Mouse (Mus musculus) ovary, adult 18-20 months (tissue): ENCODE measurements around the gene Lsr.
"Not testable (repeated sequence)": the region's sequence is repeated elsewhere in the genome, so short reads cannot be mapped to it uniquely, and the experiment has no call there.

Experiments used
- DNase-seq: peaks from one replicate; pipeline ENCODE4 v3.0.0; 2022; ENCODE audit warnings: low spot score, mixed read lengths

Gene Lsr

DNA sequence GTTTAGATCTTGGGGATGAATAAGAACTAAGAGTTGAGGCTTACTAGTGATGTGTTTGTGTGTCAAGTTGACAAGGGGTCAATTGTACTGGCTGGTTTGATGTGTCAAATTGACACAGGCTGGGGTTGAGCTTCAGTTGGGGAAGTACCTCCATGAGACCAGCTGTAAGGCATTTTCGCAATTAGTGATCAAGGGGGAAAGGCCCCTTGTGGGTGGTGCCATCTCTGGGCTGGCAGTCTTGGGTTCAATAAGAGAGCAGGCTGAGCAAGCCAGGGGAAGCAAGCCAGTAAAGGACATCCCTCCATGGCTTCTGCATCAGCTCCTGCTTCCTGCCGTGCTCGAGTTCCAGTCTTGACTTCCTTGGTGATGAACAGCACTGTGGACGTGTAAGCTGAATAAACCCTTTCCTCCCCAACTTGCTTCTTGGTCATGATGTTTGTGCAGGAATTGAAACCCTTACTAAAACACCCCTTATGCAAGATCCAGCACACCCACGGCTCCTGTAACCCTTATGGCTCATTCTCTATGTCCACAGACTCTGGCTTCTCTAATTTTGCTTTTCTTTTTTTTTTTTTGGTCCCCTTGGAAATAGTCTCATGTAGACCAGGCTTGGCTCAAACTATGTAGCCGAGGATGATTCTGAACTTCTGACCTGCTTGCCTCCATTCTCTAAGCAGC, 37.7 kb downstream of the Lsr start:
- DNase-seq = not testable (repeated sequence)

DNA sequence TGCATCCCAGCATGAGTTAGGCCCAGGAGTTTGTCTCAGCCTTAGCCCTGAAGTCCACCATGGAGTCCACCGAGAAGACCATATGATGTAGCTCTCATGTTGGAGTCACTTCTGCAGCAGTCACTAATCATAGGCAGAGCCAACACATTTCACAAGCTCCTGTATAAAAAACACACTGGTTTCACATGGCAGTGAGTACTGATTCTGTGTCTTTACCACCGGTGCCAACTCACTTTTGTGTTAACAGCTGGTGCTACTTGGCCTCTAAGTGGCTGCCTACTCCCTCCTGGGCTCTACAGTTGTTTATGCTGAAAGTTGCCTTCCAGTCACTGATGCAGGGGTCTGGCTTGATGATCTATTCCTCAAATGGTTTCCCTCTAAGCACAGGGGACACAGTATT, 48.7 kb downstream of the Lsr start, which contains the start of gene Hamp2:
TSS of gene Hamp2 (minus strand) at position 101 of the 400 bp plus-strand sequence.
- DNase-seq = not testable (repeated sequence)

DNA sequence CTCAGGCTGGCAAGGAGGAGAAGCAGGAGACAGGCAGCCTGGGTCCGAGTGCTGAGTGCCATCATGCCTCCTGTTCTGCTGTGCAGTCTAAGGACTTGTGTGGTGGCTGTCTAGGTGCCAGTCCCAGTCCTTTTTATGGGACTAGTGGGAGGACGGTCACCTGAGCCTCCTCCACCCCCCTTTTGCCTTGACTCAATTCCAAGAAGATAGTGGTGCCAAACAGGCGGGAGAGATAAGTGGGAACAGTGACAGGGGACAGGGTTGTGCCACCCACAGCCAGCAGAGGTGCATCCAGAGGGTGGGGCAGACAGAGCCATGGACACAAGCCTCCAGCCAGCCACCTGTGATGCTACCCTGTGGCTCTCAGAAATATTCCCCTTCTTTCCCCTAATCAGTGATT, 49.2 kb downstream of the Lsr start:
- no peak for DNase-seq

DNA sequence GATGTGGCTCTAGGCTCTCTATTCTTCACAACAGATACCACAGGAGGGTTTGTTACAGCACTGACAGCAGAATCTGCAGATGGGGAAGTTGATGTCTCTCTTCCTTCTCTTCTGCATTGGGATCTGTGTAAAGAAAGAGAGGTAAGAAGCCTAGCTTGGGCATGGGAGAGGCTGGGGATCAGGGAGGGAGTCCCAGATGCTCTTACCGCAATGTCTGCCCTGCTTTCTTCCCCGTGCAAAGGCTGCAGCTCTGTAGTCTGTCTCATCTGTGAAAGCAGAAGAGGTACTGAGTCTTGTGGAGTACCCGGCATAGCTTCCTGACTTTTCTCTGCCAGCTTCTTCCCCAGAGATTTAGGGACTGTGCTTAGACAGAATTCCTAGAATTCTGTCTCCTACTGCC, 50.8 kb downstream of the Lsr start:
- not testable (repeated sequence) for DNase-seq

DNA sequence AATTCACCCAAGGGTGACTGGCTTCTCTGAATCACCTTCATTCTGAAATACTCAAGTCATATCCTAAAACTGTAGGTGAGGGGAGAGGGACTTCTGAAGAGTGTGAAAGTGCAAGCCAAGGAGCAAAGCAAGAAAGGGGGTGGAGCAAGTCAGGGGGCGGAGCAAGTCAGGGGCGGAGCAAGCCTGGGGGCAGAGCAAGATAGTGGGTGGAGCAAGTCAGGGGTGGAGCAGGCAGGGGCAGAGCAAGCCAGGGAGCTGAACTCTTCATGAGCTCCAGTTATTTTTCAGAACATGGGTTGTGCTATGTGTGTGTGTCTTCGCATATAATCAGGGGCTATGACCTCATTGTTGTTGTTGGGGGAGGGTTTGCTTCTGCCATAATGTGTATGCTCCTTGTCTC, 53.0 kb downstream of the Lsr start:
- DNase-seq = no peak

DNA sequence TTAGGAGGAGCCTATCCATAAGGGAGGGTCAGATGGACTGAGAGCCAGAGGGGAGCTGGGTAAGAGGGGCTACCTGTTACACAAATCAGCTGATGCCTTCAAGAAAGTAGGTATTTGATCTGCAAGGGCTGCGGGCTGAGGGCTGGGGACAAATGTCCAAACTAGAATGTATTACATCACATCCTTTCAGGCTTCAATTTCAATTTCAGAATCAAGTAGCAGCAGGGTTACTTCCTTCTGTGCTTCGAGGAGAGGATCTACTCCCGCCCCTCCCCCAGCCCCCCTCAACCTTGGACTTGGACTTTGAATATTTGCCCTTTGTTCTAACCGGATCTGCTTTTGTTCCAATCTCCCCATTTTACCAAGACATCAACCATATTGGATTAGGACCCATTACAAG, 56.0 kb downstream of the Lsr start:
- DNase-seq = no peak

DNA sequence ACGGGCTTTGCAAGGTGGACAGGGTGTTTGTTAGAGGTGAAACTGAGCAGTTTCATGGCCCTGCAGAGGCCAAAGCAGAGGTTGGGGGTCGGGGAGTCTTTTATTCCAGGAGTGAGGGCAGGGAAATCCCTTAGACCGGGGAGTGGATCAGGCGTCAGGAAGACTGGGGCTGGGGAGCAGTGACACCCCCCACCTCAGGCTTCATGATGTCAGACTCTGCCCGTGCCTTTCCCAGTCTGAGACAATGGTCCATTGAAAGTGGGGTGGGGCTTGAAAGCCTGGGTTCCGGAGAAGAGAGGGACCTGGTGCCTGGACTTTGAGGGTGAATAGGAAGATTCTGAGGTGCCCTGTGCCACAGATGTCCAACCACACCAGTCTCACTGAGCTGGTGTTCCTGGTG, 56.6 kb downstream of the Lsr start:
- DNase-seq = no peak

DNA sequence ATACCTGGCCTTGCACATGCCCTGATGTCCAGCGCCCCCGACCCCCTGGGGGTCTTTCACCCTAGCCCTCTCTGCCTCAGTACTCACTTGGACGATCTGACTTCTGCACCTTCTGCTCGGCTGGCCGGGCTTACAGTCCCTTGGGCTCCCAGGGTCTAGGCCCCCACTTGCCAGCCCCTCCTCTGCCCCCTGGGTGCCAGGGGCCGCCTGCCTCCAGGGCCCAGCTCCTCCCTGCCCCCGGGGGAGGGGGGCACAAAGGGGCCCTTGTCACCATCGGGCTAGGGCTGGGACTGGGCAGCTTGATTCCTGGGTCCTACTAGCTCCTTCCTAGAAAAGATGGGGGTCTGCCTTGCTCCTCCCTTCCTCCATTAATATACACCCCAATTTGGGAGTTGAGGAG, 58.5 kb downstream of the Lsr start, which contains the start of gene Mag:
TSS of gene Mag (minus strand) at position 142 of the 400 bp plus-strand sequence.
- DNase-seq = no peak

DNA sequence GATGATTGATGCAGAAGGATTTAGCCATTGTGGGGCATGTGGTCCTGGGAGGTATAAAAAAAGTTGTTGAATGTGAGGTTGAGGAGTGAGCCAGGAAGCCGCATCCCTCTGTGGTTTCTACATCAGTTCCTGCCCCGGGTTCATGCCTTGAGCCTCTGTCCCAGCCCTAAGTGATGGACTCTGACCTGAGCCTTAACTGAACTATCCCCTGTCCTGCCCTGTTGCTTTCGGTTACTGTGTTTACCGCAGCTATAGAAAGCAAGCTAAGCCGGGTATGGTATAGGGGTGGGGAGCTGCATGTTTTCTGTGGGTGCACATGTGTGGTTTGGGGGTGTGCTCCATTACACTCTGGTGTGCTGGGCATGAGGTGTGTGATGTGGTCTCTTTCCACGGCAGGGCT, 63.5 kb downstream of the Lsr start:
- no peak for DNase-seq

DNA sequence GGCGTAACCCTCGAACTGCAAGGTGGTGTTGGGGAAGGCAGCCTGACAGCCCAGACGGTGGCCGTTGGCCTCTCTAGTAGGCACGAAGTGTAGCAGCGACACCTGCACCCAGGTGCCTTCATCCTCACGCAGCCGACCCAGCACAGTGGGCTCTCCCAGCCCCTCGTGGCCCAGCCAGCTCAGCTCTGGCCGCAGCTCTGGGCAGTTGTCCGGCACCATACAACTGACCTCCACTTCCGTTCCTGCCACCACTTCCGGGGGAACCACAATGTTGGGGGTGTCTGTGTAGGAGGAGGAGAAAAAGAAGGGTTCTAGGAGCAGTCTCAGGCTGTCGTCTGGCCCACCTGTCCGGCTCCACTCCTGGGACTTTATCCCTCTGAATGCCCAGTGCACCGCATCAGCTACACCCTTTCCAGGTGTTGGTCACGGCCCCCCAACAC, 64.3 kb downstream of the Lsr start:
- no peak for DNase-seq

DNA sequence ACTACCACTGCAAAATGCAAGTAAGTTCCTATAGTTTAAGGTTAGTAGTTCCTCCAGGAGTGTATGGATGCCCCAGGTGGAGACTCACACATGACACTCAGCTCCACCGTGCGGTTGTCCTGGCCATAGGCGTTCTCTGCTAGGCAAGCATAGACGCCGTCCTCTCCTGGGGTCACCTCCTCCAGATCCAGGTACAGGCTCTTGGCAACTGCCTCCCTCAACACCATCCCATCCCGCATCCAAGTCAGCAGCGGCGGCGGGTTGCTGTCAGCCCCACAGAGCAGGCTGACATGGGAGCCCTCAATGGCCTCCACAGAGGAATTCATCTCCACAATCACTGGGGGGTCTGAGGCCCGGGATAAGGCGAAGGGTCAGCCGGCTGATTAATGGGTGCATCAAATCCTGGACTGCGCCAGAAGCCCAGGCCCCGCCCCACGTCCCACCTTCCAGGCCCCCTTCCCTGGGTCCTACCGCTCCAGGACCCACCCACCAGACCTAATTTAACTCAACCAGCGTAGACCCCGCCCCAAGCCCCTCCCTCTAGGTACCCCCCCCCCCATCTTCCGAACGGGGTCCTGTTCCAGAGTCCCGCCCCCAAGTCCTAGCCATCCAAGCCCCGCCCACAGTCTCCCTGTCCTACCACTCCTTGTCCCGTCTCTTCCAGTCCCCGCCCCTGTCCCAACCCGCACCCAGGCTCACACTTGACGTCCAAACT, 64.8 kb downstream of the Lsr start:
- DNase-seq = no peak
